Mouse (Mus musculus) midbrain, postnatal 0 days (tissue): ENCODE measurements around the gene Mtln. TPM values are rescaled to one million over a fixed set of nuclear protein-coding genes. Genes with fewer than 3 reads are reported as not detected.
A peak's percentile ranks its signal among the peaks of the same experiment; 100 is the strongest.

Source experiments
- ATAC-seq: fragments of 200-750 bp; cut with Nextera tagmentation; 2 replicates; pipeline ENCODE4 v1.8.0; 2017; ENCODE audit warnings: moderate number of reproducible peaks, mild to moderate bottlenecking, moderate TSS enrichment, moderate library complexity; ENCODE audit not compliant: low FRiP score
- DNase-seq: peaks from one replicate; pipeline ENCODE4 v3.0.0-alpha.2; 2015; ENCODE audit warnings: low spot score
- H3K27ac ChIP-seq: fragments of 300-500 bp; sonication (generic); 2 replicates; pipeline ENCODE4 v1.5.1; 2014; ENCODE audit warnings: low read depth, mild to moderate bottlenecking, low read length, mixed read lengths
- H3K27me3 ChIP-seq: fragments of 300-500 bp; sonication (generic); 2 replicates; pipeline ENCODE4 v1.6.1; 2014; ENCODE audit warnings: low read length, control low read depth, mixed read lengths; ENCODE audit not compliant: insufficient read depth
- H3K36me3 ChIP-seq: fragments of 300-500 bp; sonication (generic); 2 replicates; pipeline ENCODE4 v1.6.1; 2014; ENCODE audit warnings: low read length, control low read depth, mixed read lengths; ENCODE audit not compliant: insufficient read depth
- H3K4me1 ChIP-seq: fragments of 300-500 bp; sonication (generic); 2 replicates; pipeline ENCODE4 v1.6.1; 2014; ENCODE audit warnings: mild to moderate bottlenecking, control low read depth, antibody characterized with exemption, low read length, mixed read lengths; ENCODE audit not compliant: insufficient read depth
- H3K4me2 ChIP-seq: fragments of 300-500 bp; sonication (generic); 2 replicates; pipeline ENCODE4 v1.6.1; 2014; ENCODE audit warnings: low read depth, mild to moderate bottlenecking, low read length, mixed read lengths; ENCODE audit not compliant: poor library complexity, severe bottlenecking
- H3K4me3 ChIP-seq: fragments of 300-500 bp; sonication (generic); 2 replicates; pipeline ENCODE4 v1.5.1; 2014; ENCODE audit warnings: low read depth, mild to moderate bottlenecking, low read length, moderate library complexity
- H3K9ac ChIP-seq: fragments of 300-500 bp; sonication (generic); replicated peaks from 2 replicates; pipeline ENCODE4 v1.6.1; 2014; ENCODE audit warnings: mild to moderate bottlenecking, low read length, moderate library complexity, mixed read lengths; ENCODE audit not compliant: poor library complexity, severe bottlenecking
- H3K9me3 ChIP-seq: fragments of 300-500 bp; sonication (generic); 2 replicates; pipeline ENCODE4 v1.6.1; 2016; ENCODE audit warnings: low read length, control low read depth
- CTCF ChIP-seq: IDR thresholded peaks from 2 replicates; pipeline ENCODE4 v1.5.1; 2016; ENCODE audit warnings: antibody characterized with exemption, mild to moderate bottlenecking
- WGBS: fragments of 180-500 bp; shearing (Covaris S2); extraction: QIAGEN DNeasy Blood & Tissue Kit; methylation state at CpG from one replicate; pipeline ENCODE4 v1.1.7; 2014; 5-methylcytosine and 5-hydroxymethylcytosine counted together
- polyA plus RNA-seq: library from polyadenylated mRNA; unstranded; fragments of >200 nt; fragmentation: Nextera tagmentation; extraction: Ambion mirVana; gene quantifications from 2 replicates; pipeline ENCODE4 v1.2.1, GENCODE M21; 2015
- total RNA-seq: library from RNA; depleted of rRNA; stranded (reverse); fragments of >200 nt; gene quantifications from 2 replicates; pipeline ENCODE4 v1.2.3, GENCODE M21; 2014

The Mtln gene
- total and polyA plus RNA-seq, 2 experiments from 2014 or later = 10.9 to 56.6 TPM

GRCm38 (mm10) chr2:127831401-127832102, 39.3 kb upstream of the Mtln start, which contains the start of gene Bub1:
Gene Bub1 (minus strand): TSS chr2:127831865.
- peak; percentile 96 for DNase-seq
- H3K9ac ChIP-seq = 0 out of 2 replicates have a peak within 1 kb of the TSS, but pooled peaks have one; percentile 19
- H3K4me1 ChIP-seq = no peaks in the 10 kb centered on the region
- H3K36me3 ChIP-seq = no peaks in the 10 kb centered on the region
- H3K4me2 ChIP-seq = peak within 1 kb of the TSS; percentile 92
- H3K27me3 ChIP-seq = no peaks in the 10 kb centered on the region
- TF ChIP-seq CTCF = no peak
- H3K27ac ChIP-seq = no peak within 1 kb of the TSS
- peak within 1 kb of the TSS; percentile 51 for H3K4me3 ChIP-seq
- ATAC-seq = peak; percentile 98
- under 1% methylated on average over 56 of the region's 56 CpGs for WGBS
- no peaks in the 10 kb centered on the region for H3K9me3 ChIP-seq

DNA sequence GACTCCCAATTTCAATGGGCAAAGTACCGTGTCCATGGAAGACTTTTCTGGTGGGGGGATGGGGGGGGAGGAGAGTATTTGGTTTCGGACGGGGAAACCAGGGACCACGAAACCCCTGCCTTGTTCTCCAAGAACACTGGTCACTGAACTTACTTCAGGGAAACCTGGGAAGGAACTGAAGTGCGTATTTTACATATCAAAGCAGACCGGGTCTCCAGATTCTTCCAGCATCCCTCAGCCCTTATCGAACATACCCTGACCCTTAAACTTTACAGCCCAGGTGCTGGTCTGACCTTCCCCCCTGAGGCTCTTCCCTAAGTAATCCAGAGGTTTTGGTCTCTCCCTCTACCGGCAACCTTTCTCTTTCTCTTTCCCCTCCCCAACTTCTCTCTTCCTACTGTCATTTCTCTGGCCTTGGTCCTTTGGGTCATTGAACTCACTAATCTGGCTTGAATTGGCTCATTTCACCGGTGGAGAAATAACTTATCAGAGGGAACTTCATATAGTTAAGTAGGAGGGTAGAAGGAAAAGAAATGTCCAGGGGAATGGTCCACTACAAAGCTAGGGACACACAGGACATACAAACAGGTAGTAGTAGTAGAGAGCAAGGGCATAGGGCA, 2.5 kb downstream of the Mtln start:
- no peak for DNase-seq
- Histone ChIP-seq H3K9me3 (no peaks in the 10 kb centered on the region), H3K27me3 (no peaks in the 10 kb centered on the region), H3K4me2 (peak overlapping the region; percentile 69), H3K36me3 (no peaks in the 10 kb centered on the region), H3K4me3 (no peak overlapping the region), H3K9ac (no peak overlapping the region), H3K27ac (no peak overlapping the region), H3K4me1 (peaks cover 7% of the 10 kb centered on the region; the same call in 1 of the 2 replicates)
- 18% methylated on average over 9 of the region's 9 CpGs for WGBS
- no peak for ATAC-seq
- no peak for TF ChIP-seq CTCF

GRCm38 (mm10) chr2:127789138-127789537, 3.1 kb downstream of the Mtln start:
- peaks cover 7% of the 10 kb centered on the region; the same call in 1 of the 2 replicates for H3K4me1 ChIP-seq
- no peaks in the 10 kb centered on the region for H3K9me3 ChIP-seq
- peak overlapping the region; percentile 38; the same call in 1 of the 2 replicates for H3K27ac ChIP-seq
- ATAC-seq = no peak
- H3K27me3 ChIP-seq = no peaks in the 10 kb centered on the region
- H3K4me2 ChIP-seq = peak overlapping the region; percentile 69
- peak overlapping the region; percentile 72; the same call in 1 of the 2 replicates for H3K9ac ChIP-seq
- H3K36me3 ChIP-seq = no peaks in the 10 kb centered on the region
- DNase-seq = no peak
- H3K4me3 ChIP-seq = peak overlapping the region; percentile 68
- WGBS = 5% methylated on average over 11 of the region's 11 CpGs
- TF ChIP-seq CTCF = no peak

DNA sequence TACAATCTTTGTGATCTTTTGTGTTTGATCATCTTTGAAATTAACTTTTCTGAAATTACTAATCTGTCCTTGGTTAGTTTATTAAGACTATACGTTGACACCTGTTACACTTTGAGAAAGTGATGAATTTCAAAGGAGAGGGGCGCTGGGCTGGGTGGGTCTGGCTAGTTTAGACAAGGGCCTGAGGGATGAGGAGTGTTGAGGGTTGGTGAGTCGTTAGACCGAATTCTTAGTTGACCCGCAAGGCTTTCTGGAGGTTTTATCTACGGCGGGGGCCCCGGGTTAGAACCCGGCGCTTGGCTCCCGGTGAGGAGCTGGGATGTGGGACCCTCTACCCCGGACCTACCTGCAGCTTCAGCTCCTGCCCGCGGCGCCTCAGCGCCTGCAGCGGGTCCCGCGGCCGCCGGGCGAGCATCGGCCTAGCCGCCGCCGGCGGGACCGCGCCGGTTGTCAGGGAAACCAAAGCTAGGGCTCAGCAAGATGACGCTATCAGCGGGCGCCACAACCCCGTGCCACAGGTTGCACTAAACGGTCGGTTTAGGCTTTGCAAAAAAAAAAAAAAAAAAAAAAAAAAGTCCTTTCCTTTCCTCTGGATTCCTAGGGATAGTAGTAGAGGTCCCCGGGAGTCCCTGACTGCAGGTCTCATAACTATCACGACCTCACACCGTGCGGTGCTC, 3.7 kb downstream of the Mtln start, which contains the start of gene Nphp1:
Gene Nphp1 (minus strand): TSS at position 458 of the 677 bp plus-strand sequence.
- Histone ChIP-seq H3K27ac (peak within 1 kb of the TSS; percentile 38; the same call in 1 of the 2 replicates), H3K4me1 (peaks cover 7% of the 10 kb centered on the region; the same call in 1 of the 2 replicates), H3K27me3 (no peaks in the 10 kb centered on the region), H3K4me3 (peak within 1 kb of the TSS; percentile 68), H3K9me3 (no peaks in the 10 kb centered on the region), H3K4me2 (peak within 1 kb of the TSS; percentile 69), H3K9ac (peak within 1 kb of the TSS; percentile 72), H3K36me3 (no peaks in the 10 kb centered on the region)
- WGBS = under 1% methylated on average over 40 of the region's 40 CpGs
- no peak for TF ChIP-seq CTCF
- peak; percentile 80 for ATAC-seq
- DNase-seq = peak; percentile 93

DNA sequence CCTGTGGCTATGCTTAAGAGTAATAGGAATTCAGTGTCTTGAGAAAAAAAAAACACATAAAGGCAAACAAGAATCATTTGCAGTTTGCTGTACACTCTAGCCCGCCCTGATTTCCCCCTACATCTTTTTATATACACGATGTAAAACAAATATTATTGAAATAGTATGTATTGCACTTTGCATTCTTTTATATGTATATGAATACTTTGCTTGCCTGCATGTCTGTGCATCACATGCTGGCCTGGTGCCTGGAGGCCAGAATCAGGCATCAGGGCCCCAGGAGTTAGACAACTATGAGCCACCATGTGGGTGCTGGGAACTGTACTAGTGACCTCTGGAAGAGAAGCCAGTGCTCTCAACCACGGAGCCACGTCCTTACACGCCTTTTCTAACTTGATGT, 5.1 kb downstream of the Mtln start:
- Histone ChIP-seq H3K4me2 (no peak overlapping the region), H3K27me3 (no peaks in the 10 kb centered on the region), H3K4me3 (no peak overlapping the region), H3K36me3 (no peaks in the 10 kb centered on the region), H3K4me1 (peaks cover 7% of the 10 kb centered on the region; the same call in 1 of the 2 replicates), H3K9me3 (no peaks in the 10 kb centered on the region), H3K27ac (no peak overlapping the region), H3K9ac (no peak overlapping the region)
- TF ChIP-seq CTCF = no peak
- no peak for ATAC-seq
- DNase-seq = no peak
- 95% methylated on average over 5 of the region's 5 CpGs for WGBS
